Mouse (Mus musculus): Measurements from ENCODE around the gene Kctd10.

- TF ChIP-seq CHD2 (IDR thresholded peaks at IDR 0.05; ENCODE audit: low read depth, low read length) (no peak), MAFK (IDR thresholded peaks at IDR 0.05; ENCODE audit: insufficient read depth, low read depth, low read length) (no peak)
Observed at GRCm38 (mm10) chr5:114323105-114323790, 57.1 kb downstream of the Kctd10 start.

Data from ES-E14 (cell line).